In the genomic region with DNA sequence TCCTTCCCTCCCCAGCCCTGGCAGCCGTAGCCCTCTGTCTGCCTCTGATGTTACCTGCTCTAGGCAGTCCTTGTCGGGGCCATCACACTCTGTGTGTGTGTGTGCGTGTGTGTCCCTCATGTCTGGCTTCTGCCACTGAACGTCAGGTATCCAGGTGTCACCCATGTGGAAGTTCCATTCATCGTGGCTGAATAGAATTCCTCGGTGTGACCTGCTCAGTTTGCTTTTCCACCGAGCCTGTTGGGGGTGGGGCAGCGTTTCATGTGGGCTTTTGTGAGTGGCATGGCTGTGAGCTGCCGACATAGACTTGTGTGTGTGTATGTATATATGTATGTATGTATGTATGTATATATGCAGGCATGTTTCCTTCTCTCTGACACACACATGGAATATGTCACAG, we compare ENCODE assay signal across 17 mouse cellular contexts. TPM values are rescaled to one million over a fixed set of nuclear protein-coding genes. Genes with fewer than 3 reads are reported as not detected.
DNase-seq lines count a peak whose midpoint lies in the region; ATAC-seq and TF ChIP-seq lines count a peak whose summit lies in the region.
"Had no signal": no experiment of that assay in that cellular context is flagged by ENCODE, and none has a peak within 500 bp of the region (broad histone marks: within the 10 kb centered on the region; RNA-seq: fewer than 3 reads in every experiment).

No protein-coding gene starts in this region.

- no peaks in the 10 kb centered on the region; the same call in 1 of the 2 replicates for H3K27me3 ChIP-seq in hindbrain, embryonic 13.5 days
- 0 out of 2 replicates have a peak, but pooled peaks cover 1% of the 10 kb centered on the region for H3K27me3 ChIP-seq in hindbrain, embryonic 16.5 days (replicated peaks; ENCODE audit: control insufficient read depth, insufficient read depth, low read length)
- 0 out of 2 replicates have a peak, but pooled peaks cover under 1% of the 10 kb centered on the region for H3K27me3 ChIP-seq in midbrain, embryonic 13.5 days
- no peaks in the 10 kb centered on the region; the same call in 1 of the 2 replicates for H3K27me3 ChIP-seq in midbrain, postnatal 0 days (ENCODE audit: insufficient read depth, low read length)
- no peaks in the 10 kb centered on the region; the same call in 1 of the 2 replicates for H3K27me3 ChIP-seq in limb, embryonic 12.5 days

- DNase-seq in midbrain, postnatal 0 days (ENCODE audit: low spot score): no peak
- DNase-seq in thymus, postnatal 14 days: peak; percentile 61
- no peak for DNase-seq in frontal cortex, adult 2 months (ENCODE audit: extremely low spot score in 1 of 2, low spot score in 1 of 2)
- DNase-seq: cerebellum, adult 8-10 months; gastrocnemius, postnatal 14 days; kidney, postnatal 10 days; spleen, adult 18-20 months had no signal

- peaks cover 88% of the 10 kb centered on the region for H3K4me1 ChIP-seq in hindbrain, embryonic 13.5 days (replicated peaks)
- peaks cover 66% of the 10 kb centered on the region for H3K4me1 ChIP-seq in hindbrain, embryonic 16.5 days (ENCODE audit: control insufficient read depth, insufficient read depth, low read depth, low read length)
- peaks cover 88% of the 10 kb centered on the region for H3K4me1 ChIP-seq in midbrain, embryonic 13.5 days (replicated peaks)
- peaks cover 28% of the 10 kb centered on the region for H3K4me1 ChIP-seq in midbrain, postnatal 0 days (ENCODE audit: insufficient read depth, low read length)
- H3K4me1 ChIP-seq in limb, embryonic 12.5 days (replicated peaks): peaks cover 92% of the 10 kb centered on the region

- no peaks in the 10 kb centered on the region for H3K36me3 ChIP-seq in hindbrain, embryonic 13.5 days
- H3K36me3 ChIP-seq in hindbrain, embryonic 16.5 days (ENCODE audit: control insufficient read depth, insufficient read depth, low read length): no peaks in the 10 kb centered on the region
- H3K36me3 ChIP-seq in midbrain, embryonic 13.5 days: no peaks in the 10 kb centered on the region
- no peaks in the 10 kb centered on the region for H3K36me3 ChIP-seq in midbrain, postnatal 0 days (ENCODE audit: insufficient read depth, low read length)
- H3K36me3 ChIP-seq in limb, embryonic 12.5 days: no peaks in the 10 kb centered on the region
- H3K36me3 ChIP-seq: heart, embryonic 12.5 days had no signal

- no peaks in the 10 kb centered on the region for H3K9me3 ChIP-seq in hindbrain, embryonic 13.5 days
- no peaks in the 10 kb centered on the region for H3K9me3 ChIP-seq in hindbrain, embryonic 16.5 days (ENCODE audit: control insufficient read depth, low read length)
- H3K9me3 ChIP-seq in midbrain, embryonic 13.5 days: no peaks in the 10 kb centered on the region
- no peaks in the 10 kb centered on the region for H3K9me3 ChIP-seq in midbrain, postnatal 0 days (ENCODE audit: low read length)
- H3K9me3 ChIP-seq in limb, embryonic 12.5 days: no peaks in the 10 kb centered on the region
- H3K9me3 ChIP-seq: forebrain, embryonic 13.5 days; heart, embryonic 12.5 days; liver, embryonic 12.5 days had no signal

- TF ChIP-seq CTCF in midbrain, postnatal 0 days (IDR thresholded peaks at IDR 0.05): no peak

- H3K4me3 ChIP-seq in hindbrain, embryonic 13.5 days: no peak overlapping the region
- H3K4me3 ChIP-seq in hindbrain, embryonic 16.5 days (ENCODE audit: low read length): no peak overlapping the region
- H3K4me3 ChIP-seq in midbrain, embryonic 13.5 days (replicated peaks): no peak overlapping the region
- H3K4me3 ChIP-seq in midbrain, postnatal 0 days (ENCODE audit: low read depth, low read length): no peak overlapping the region
- no peak overlapping the region for H3K4me3 ChIP-seq in limb, embryonic 12.5 days (replicated peaks)
- H3K4me3 ChIP-seq: forebrain, embryonic 13.5 days; heart, embryonic 12.5 days; left cerebral cortex, adult 2 months; liver, embryonic 12.5 days; myocyte had no signal

- H3K27ac ChIP-seq in hindbrain, embryonic 13.5 days: no peak overlapping the region
- H3K27ac ChIP-seq in hindbrain, embryonic 16.5 days (ENCODE audit: low read depth, low read length): no peak overlapping the region
- H3K27ac ChIP-seq in midbrain, embryonic 13.5 days: 0 out of 2 replicates have a peak overlapping the region, but pooled peaks have one; percentile 68
- no peak overlapping the region for H3K27ac ChIP-seq in midbrain, postnatal 0 days (ENCODE audit: low read depth, low read length)
- H3K27ac ChIP-seq in limb, embryonic 12.5 days: peak overlapping the region; percentile 86
- H3K27ac ChIP-seq: left cerebral cortex, adult 2 months; macrophage had no signal

- H3K9ac ChIP-seq in hindbrain, embryonic 13.5 days: peak overlapping the region; percentile 56
- no peak overlapping the region for H3K9ac ChIP-seq in hindbrain, embryonic 16.5 days (ENCODE audit: low read depth, low read length)
- H3K9ac ChIP-seq in midbrain, embryonic 13.5 days (replicated peaks): no peak overlapping the region
- no peak overlapping the region for H3K9ac ChIP-seq in midbrain, postnatal 0 days (replicated peaks; ENCODE audit: low read length, poor library complexity, severe bottlenecking)
- no peak overlapping the region for H3K9ac ChIP-seq in limb, embryonic 12.5 days (replicated peaks)
- H3K9ac ChIP-seq: forebrain, embryonic 13.5 days had no signal

- WGBS in hindbrain, embryonic 13.5 days: 68% methylated on average over 9 of the region's 9 CpGs
- WGBS in hindbrain, embryonic 16.5 days: 69% methylated on average over 9 of the region's 9 CpGs
- WGBS in midbrain, embryonic 13.5 days: 66% methylated on average over 9 of the region's 9 CpGs
- 52% methylated on average over 9 of the region's 9 CpGs for WGBS in midbrain, postnatal 0 days
- WGBS in limb, embryonic 12.5 days: 68% methylated on average over 9 of the region's 9 CpGs

- no peak for ATAC-seq in hindbrain, embryonic 13.5 days (ENCODE audit: low FRiP score)
- ATAC-seq in hindbrain, embryonic 16.5 days: no peak
- no peak for ATAC-seq in midbrain, embryonic 13.5 days
- ATAC-seq in midbrain, postnatal 0 days (ENCODE audit: low FRiP score): no peak
- no peak for ATAC-seq in limb, embryonic 12.5 days (ENCODE audit: insufficient number of reproducible peaks, insufficient read depth, low FRiP score, low TSS enrichment, low read depth)
- ATAC-seq: forebrain, embryonic 13.5 days had no signal

- H3K4me2 ChIP-seq in hindbrain, embryonic 13.5 days: no peak overlapping the region
- no peak overlapping the region for H3K4me2 ChIP-seq in hindbrain, embryonic 16.5 days (ENCODE audit: low read length)
- no peak overlapping the region for H3K4me2 ChIP-seq in midbrain, embryonic 13.5 days (replicated peaks)
- H3K4me2 ChIP-seq in midbrain, postnatal 0 days (ENCODE audit: low read depth, low read length, poor library complexity, severe bottlenecking): no peak overlapping the region
- H3K4me2 ChIP-seq in limb, embryonic 12.5 days: no peak overlapping the region
- H3K4me2 ChIP-seq: forebrain, embryonic 13.5 days; heart, embryonic 12.5 days; liver, embryonic 12.5 days had no signal

RNA-seq across cellular contexts. Expression of a gene that starts 57.6 kb away (rescaled TPM):
- 21.3 and 22.1 TPM in 2 replicates for polyA plus RNA-seq in hindbrain, embryonic 13.5 days (2015; fragmentation: Nextera tagmentation; extraction: Ambion mirVana)
- 10.7 and 14.8 TPM in 2 replicates for polyA plus RNA-seq in hindbrain, embryonic 16.5 days (2015; fragmentation: Nextera tagmentation; extraction: Ambion mirVana)
- 22.3 and 22.5 TPM in 2 replicates for polyA plus RNA-seq in midbrain, embryonic 13.5 days (2015; fragmentation: Nextera tagmentation; extraction: Ambion mirVana)
- total RNA-seq in midbrain, postnatal 0 days (2014; rRNA removed): 47.3 and 51.3 TPM in 2 replicates
- 9.9 and 12.4 TPM in 2 replicates for polyA plus RNA-seq in midbrain, postnatal 0 days (2015; fragmentation: Nextera tagmentation; extraction: Ambion mirVana)
- polyA plus RNA-seq in limb, embryonic 12.5 days (2016; fragmentation: Nextera tagmentation; extraction: Ambion mirVana): 7.6 and 9.1 TPM in 2 replicates
- polyA plus RNA-seq in frontal cortex, adult 2 months (2012; rRNA removed): 56.7 and 57.1 TPM in 2 replicates

Comparison
In these comparisons a context has a peak if more than half of its experiments do, and no peak if none do; other contexts are left out.
1. H3K27ac ChIP-seq: peak in midbrain, embryonic 13.5 days (single experiment) and limb, embryonic 12.5 days (single experiment); none in hindbrain, embryonic 13.5 days (single experiment), hindbrain, embryonic 16.5 days (single experiment) and midbrain, postnatal 0 days (single experiment).